Mouse (Mus musculus) kidney, adult 2 months (tissue): ENCODE measurements around the gene Anp32e.

Experiments
- CTCF ChIP-seq: fragments of 200-500 bp; conservative IDR thresholded peaks from 2 replicates; pipeline ENCODE4 v1.5.1; 2011; ENCODE audit warnings: low read depth, mild to moderate bottlenecking, control low read depth, low read length, moderate library complexity, mixed read lengths; ENCODE audit not compliant: insufficient read depth, insufficient read length
- POLR2A ChIP-seq: fragments of 200-500 bp; IDR thresholded peaks from one replicate; pipeline ENCODE4 v1.6.1; 2011; ENCODE audit warnings: low read depth, low read length, control low read depth

- TF ChIP-seq CTCF (no peak), POLR2A (no peak)
These were observed 58.5 kb downstream of the Anp32e start for GRCm38 (mm10) chr3:95987386-95988110.
